Mouse (Mus musculus) thymus, postnatal 14 days (tissue): ENCODE results near the gene Syde2.
A peak's percentile ranks its signal among the peaks of the same experiment; 100 is the strongest.
"Not testable (repeated sequence)": the region's sequence is repeated elsewhere in the genome, so short reads cannot be mapped to it uniquely, and the experiment has no call there.

Experiments used
- DNase-seq: peaks from one replicate; pipeline ENCODE4 v3.0.0; 2021

The Syde2 gene

DNA sequence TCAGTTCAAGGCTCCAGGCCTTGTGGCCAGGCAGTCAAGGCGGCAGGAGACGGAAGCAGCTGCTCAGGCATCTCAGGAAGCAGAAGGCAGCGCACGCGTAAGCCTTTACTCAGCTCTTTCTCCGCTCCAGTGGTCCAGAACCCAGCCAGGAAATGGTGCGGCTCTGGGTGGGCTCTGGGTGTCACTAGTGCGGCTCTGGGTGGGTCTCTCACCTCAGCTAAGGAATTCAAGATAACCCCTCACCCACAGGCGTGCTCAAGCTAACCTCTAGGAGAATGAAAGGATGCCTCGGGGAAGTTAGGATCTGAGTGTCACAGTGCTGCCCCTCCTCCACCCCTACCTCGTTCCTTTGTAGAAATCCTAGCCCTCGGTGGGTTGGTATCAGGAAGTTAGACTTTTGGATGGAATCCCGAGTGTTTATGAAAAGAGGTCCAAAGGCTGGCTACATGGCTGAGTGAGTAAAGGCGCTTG, 18.6 kb upstream of the Syde2 start:
- no peak for DNase-seq

DNA sequence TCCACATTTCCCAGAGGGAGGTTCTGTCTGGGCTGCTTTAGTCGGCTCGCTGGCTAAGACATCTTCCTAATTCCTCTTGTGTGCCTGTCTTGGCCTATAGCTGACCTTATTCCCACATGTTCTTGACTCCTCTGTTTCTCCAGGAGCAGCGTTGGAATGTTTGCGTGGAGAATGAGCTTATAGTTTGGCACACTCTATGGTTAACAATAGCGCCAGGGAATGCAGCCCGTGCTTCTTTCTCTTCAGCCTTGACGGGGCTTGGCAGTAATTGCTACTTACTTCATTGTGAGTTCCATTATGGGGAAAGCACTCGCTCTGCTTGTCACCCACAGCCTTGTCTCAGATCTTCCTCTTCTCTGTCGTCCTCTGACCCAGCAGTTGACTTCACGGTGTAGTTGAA, 16.2 kb upstream of the Syde2 start:
- no peak for DNase-seq

DNA sequence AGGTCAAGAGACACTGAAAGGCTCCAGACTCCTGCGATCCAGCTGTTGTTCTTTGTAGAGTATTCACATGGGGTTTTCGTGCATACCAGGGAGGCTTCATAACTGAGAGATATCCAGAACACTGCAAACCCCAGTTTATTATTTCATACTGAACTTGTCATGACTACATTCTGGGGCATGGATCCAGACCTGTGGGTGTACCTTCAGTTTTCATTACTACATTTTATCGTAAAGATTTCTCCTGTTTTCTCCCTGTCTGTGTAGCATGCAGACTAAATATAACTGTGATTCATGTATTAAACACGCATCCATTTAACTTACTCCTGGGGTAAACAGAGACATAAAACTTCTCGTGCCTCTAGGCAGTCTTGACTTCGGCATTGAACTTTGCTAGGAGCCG, 12.7 kb upstream of the Syde2 start:
- no peak for DNase-seq

- no peak for DNase-seq
Measured at GRCm38 (mm10) chr3:145985333-145985925, 2.2 kb upstream of the Syde2 start.

DNA sequence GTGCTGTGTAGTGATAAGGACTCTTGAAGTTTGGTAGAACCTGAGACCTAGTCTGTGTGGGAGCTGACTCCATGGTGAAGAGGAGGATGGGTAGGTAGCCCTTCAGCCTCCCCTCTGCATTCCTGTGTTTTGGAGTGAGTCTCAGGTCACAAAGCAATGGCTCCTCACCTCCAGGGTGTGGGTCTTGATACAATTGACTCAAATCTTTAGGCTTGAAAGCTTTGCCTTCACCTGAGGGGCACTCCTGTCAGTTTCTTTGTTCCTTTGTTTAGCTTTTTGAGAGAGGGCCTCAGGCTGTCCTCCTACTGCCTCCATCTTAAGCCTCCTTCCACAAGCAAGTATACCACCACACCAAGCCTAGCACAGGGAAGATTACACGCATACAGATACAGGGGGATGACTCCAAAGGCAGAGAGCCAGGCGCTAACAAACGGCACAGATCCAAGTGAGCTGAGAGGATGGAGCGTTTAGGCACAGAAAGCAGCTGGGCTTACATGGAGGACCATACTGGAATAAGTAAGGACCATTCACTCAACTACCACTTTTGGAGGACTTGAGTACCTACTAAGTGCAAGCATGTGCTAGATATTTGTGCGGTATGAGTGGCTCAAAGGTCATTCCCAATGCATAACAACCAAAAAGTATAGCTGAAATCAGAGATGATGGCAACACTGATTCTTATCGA, 1.2 kb upstream of the Syde2 start:
- no peak for DNase-seq

DNA sequence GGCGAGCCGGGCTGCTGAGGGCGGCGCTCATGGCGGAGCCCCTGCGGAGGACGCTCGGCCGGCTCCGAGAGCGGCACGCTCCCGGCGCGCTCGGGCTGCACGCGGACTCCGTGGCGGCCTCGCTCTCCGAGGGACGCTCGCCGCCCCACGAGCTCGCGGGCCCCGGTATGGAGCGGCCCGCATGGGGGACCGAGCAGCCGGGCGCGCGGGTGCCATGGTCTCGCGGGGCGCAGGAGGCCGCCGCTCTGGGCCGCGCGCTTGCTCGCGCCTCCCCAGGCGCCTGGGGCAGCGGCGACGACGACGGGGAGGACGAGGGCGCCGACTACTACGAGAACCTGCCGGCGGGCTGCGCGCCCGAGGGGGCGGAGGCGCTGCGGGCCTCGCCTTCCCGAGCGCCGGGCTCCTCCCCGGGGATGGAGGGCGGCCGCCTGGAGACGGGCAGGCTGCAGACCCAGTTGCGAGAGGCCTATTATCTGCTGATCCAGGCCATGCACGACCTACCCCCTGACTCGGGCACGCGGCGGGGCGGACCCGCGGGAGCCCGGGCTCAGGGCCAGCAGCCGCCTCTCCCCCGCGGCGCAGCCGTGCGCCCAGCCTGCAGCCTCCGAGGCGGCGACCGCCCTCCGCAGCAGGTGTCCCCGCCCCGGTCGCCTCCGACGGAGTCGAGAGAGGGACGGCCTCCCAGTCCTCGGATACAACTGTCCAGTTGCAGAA, 457 bp downstream of the Syde2 start:
- peak; percentile 62 for DNase-seq

DNA sequence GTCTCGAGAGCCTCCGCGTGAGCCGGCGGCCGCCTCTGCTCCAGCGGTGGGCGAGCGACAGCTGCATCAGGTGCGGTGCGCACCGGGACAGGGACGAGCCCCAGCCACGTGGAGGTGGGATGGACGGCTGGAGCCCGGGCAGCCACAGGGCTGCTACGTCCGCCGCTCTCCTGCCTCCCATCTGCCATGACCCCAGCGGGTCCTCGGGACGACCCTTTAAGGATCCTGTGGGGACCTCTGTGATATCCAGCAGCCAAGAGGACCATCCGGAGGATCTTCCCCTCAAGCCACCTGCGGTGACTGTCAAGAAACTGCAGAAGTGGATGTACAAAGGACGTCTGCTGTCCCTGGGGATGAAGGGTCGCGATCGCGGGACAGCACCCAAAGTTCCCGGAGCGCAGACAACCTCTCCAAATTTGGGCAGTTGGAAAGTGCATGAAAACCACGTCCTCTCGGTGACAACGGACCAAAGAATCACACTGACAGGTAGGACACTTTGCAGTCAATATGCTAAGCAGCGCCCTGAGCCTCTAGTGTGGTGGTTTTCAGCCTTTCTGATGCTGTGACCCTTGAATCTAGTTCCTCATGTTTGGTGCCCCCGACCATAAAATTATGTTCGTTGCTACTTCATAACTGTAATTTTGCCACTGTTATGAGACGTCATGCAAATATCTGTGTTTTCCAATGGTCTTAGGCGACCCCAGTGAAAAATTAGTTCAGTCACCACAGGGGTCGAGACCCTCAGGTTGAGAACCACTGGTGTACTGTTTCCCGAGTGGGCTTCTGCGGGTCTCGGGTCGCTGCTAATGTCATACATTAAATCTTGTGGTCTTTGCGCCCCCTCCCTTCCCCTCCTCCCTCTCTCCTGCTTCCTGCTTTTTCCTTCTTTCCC, 1.3 kb downstream of the Syde2 start:
- DNase-seq, result no peak

- DNase-seq, result peak; percentile 10
Measured at GRCm38 (mm10) chr3:145989576-145990081, 2.0 kb downstream of the Syde2 start.

DNA sequence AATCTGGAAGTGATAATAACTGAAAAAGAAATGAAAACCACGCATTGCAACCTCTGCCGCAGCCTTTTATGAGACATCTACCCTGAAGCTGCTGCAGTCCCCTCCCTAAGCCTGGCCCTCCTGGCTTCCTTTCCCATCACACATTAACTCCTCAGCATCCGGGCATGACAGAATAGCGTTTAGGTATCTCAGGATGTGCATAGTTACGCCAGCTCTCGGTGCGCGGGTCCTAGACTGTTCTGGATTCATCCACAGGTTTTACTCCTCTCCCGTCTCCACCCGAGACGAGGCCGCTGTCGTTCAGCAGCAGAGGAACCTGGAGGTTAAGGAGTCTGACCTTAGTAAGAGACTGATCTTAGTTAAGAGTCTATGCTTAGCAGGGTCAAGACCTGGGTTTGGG, 3.5 kb downstream of the Syde2 start:
- DNase-seq, result no peak

DNA sequence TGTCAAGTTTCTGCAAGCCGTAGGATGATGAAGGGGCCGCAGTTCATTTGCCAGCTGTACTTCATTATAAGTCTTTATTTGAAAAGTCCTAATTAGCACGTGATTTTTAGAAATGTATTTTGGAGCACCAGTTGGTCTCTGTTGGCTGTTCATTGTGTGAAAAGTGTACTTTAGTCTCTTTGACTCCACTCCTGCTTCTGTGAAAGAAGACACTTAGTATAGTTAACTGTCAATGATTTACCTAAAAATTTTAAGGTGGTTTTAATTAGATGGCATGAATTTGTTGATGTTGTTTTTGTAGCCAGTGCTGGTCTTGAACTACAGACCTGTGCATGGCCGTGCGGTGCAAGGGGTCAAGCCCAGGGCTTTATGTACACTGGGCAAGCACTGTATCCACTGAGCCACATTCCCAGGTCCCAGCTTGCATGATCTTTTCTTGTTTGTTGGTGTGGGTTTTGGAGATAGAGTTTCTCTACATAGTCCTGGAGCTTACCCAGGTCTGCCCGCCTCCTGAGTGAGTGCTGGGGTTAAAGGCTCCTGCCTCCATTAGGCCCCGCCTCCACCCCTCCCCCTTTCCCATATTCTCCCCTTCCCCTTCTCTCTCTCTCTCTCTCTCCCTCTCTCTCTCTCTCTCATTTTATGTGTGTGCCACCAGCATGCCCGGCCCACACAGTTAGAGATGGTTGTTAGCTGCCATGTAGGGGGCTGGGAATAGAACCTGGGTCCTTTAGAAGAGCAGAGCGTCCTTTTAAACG, 4.5 kb downstream of the Syde2 start:
- DNase-seq, result no peak

DNA sequence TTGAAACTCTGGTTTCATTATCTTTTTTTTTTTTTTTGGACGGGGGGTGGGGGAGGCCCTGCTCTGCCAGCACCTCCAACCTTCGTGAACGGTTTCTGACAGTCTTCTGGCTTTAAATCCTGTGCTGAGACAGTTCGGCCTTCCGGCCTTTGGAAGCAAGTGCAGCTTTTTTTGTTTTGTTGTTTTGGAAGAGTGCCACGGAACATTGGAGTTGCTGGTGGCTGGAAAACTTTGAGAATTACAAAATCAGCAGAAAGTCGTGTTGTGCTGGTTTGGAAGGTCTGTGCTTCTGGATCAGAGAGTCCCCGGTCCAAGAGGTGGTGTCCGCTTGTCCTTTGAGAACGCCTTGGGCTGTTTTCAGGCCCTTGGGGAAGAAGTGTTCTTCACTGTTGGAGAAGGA, 5.1 kb downstream of the Syde2 start:
- no peak for DNase-seq

- DNase-seq, result no peak
Measured at GRCm38 (mm10) chr3:145993481-145994201, 6.0 kb downstream of the Syde2 start.

- no peak for DNase-seq
Measured at GRCm38 (mm10) chr3:145995489-145995888, 7.8 kb downstream of the Syde2 start.

DNA sequence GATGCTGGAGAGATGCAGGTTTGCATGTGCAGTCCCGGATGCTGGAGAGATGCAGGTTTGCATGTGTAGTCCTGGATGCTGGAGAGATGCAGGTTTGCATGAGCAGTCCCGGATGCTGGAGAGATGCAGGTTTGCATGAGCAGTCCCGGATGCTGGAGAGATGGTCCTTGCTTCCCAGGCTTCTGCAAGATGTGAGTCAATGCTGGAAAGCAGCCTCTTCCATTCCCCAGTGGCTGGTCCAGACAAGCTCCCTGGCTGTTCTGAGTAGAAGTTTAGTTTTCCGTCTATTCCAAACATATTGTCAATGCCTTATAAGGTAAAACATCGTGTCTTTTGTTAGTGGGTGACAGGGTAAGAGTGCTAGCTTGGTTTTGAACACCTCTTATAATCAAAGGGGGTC, 8.9 kb downstream of the Syde2 start:
- not testable (repeated sequence) for DNase-seq

- DNase-seq, result no peak
Measured at GRCm38 (mm10) chr3:146004347-146005051, 16.8 kb downstream of the Syde2 start.

DNA sequence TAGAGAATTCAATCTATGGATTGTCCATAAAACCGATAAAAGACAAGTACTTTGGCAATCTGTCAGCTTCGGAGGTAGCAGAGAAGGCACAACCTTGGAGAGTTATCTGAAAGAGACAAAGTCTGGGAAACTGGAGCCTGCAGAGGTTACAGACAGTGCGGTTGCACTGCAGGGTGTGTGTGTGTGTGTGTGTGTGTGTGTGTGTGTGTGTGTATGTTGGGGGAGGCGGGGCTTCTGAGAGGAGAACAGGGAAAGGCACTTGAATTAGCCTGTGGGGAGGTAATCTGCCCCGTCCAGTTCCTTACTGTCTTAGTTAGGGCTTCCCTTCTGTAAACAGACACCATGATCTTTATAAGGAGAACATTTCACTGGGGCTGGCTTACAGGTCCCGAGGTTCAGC, 20.2 kb downstream of the Syde2 start:
- DNase-seq, result no peak

DNA sequence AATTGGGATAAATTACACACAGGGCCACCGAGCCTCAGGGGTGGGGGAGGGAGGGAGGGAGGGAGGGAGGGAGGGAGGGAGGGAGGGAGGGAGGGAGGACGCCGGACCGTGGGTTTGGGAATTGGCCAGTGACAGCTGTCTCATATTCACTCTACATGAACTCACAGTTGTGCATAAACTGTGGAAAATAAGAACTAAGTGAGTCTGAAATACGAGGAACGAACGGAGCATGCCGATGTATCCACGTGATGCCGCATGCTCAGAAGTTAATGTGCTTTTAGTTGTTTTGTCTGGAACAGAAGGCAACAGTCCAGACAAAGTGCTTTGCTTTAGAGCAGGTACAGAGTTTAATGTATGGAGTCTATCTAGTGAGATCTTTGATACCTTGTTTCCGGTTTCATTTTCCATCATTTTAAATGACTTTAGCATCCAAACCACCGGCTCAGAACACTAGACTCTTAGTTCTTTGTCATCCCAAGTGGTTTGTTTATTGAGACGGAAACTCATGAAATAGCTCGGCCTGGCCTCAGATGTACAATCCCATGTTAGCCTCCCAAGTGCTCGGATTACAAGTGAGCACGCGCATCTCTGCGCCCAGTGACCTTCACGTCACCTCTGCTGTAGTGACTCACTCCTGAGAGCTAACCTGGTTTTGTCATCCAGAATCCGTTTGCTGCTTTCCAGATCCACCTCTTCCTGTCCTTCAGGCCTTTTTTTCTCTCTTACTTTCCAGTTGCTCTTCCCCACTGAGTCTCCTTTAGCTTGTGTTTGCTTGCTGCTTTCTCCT, 22.4 kb downstream of the Syde2 start:
- DNase-seq, result no peak

- no peak for DNase-seq
Measured at GRCm38 (mm10) chr3:146010751-146011150, 23.1 kb downstream of the Syde2 start.

- DNase-seq, result no peak
Measured at GRCm38 (mm10) chr3:146011544-146012218, 24.0 kb downstream of the Syde2 start.
